Mouse (Mus musculus) embryonic facial prominence, embryonic 11.5 days (tissue): ENCODE results near the gene C1qtnf1. TPM values are rescaled to one million over a fixed set of nuclear protein-coding genes. Genes with fewer than 3 reads are reported as not detected.

Experiments used
- ATAC-seq: fragments of 200-750 bp; cut with Nextera tagmentation; replicated peaks from 2 replicates; pipeline ENCODE4 v1.8.0; 2017; ENCODE audit warnings: low read depth; ENCODE audit not compliant: insufficient number of reproducible peaks, low FRiP score, low TSS enrichment
- DNase-seq: peaks from one replicate; pipeline ENCODE4 v3.0.0-alpha.2; 2015; ENCODE audit warnings: low spot score
- H3K27ac ChIP-seq: fragments of 300-500 bp; sonication (generic); replicated peaks from 2 replicates; pipeline ENCODE4 v1.5.1; 2014; ENCODE audit warnings: mild to moderate bottlenecking, low read depth, low read length, control low read depth
- H3K27me3 ChIP-seq: fragments of 300-500 bp; sonication (generic); 2 replicates; pipeline ENCODE4 v1.6.1; 2014; ENCODE audit warnings: mild to moderate bottlenecking, low read length, moderate library complexity, mixed read lengths; ENCODE audit not compliant: control insufficient read depth, insufficient read depth
- H3K36me3 ChIP-seq: fragments of 300-500 bp; sonication (generic); replicated peaks from 2 replicates; pipeline ENCODE4 v1.6.1; 2014; ENCODE audit warnings: low read depth, mild to moderate bottlenecking, low read length, moderate library complexity, mixed read lengths; ENCODE audit not compliant: control insufficient read depth, insufficient read depth
- H3K4me1 ChIP-seq: fragments of 300-500 bp; sonication (generic); 2 replicates; pipeline ENCODE4 v1.6.1; 2014; ENCODE audit warnings: low read length, mixed read lengths; ENCODE audit not compliant: control insufficient read depth, insufficient read depth
- H3K4me2 ChIP-seq: fragments of 300-500 bp; sonication (generic); 2 replicates; pipeline ENCODE4 v1.6.1; 2014; ENCODE audit warnings: low read depth, mild to moderate bottlenecking, control low read depth, low read length, moderate library complexity
- H3K4me3 ChIP-seq: fragments of 300-500 bp; sonication (generic); 2 replicates; pipeline ENCODE4 v1.5.1; 2014; ENCODE audit warnings: low read depth, low read length, control low read depth
- H3K9ac ChIP-seq: fragments of 300-500 bp; sonication (generic); replicated peaks from 2 replicates; pipeline ENCODE4 v1.6.1; 2014; ENCODE audit warnings: mild to moderate bottlenecking, control low read depth, low read length
- H3K9me3 ChIP-seq: fragments of 300-500 bp; sonication (generic); replicated peaks from 2 replicates; pipeline ENCODE4 v1.6.1; 2016; ENCODE audit warnings: mild to moderate bottlenecking, low read length, inconsistent platforms, mixed read lengths; ENCODE audit not compliant: control insufficient read depth
- WGBS: fragments of 180-500 bp; shearing (Covaris S2); extraction: QIAGEN DNeasy Blood & Tissue Kit; methylation state at CpG from one replicate; pipeline ENCODE4 v1.1.7; 2014; 5-methylcytosine and 5-hydroxymethylcytosine counted together
- polyA plus RNA-seq: library from polyadenylated mRNA; unstranded; fragments of >200 nt; fragmentation: Nextera tagmentation; extraction: Ambion mirVana; gene quantifications from 2 replicates; pipeline ENCODE4 v1.2.1, GENCODE M21; 2014

Gene C1qtnf1
- polyA plus RNA-seq, 1 experiment from 2014 or later: 5.0 TPM

DNA sequence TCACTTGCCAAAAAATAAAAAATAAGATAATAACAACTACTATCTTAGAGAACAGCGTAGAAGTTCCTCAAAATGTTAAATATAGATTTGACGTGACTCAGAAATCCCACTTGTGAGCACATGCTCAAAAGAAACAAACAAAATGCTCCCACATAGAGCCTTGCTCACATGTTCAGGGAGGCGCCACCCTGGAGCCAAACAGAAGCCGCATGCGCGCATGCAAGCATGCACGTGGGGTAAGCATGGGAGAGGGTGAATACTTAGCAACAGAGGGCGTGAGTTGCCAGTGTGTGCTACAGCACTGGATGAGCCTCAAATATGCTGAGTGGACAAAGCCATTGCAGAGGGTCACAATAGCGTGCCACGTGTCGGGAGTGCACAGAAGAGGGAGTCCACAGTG is 28.9 kb downstream of the C1qtnf1 start:
- Histone ChIP-seq H3K9ac (no peak overlapping the region), H3K4me1 (no peaks in the 10 kb centered on the region), H3K4me2 (no peak overlapping the region), H3K27ac (no peak overlapping the region), H3K4me3 (no peak overlapping the region), H3K27me3 (no peaks in the 10 kb centered on the region), H3K9me3 (no peaks in the 10 kb centered on the region), H3K36me3 (no peaks in the 10 kb centered on the region)
- WGBS: 82% methylated on average over 11 of the region's 11 CpGs
- DNase-seq (no peak), ATAC-seq (no peak)

DNA sequence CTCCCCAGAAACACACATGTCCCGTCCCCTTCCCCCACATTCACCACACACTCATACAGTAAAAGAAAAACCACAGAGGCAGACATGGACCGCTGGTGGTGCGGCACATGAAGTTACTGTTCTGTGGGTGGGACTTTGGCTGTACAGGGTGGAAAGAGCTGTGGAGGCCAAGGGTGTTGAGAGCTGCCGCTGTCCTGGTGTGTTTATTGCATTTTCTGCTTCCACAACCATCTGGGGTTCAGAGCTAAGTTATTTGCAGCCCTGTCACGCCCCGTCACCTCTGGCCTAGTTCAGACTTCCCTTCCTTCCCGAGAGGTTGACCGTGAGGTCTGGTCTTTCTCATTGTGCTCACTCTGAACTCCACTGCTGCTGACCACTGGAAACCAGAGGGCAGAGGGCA is 31.0 kb downstream of the C1qtnf1 start:
- DNase-seq: no peak
- H3K9me3 ChIP-seq: no peaks in the 10 kb centered on the region
- no peak overlapping the region for H3K27ac ChIP-seq
- no peak for ATAC-seq
- H3K36me3 ChIP-seq: no peaks in the 10 kb centered on the region
- 40% methylated on average over 8 of the region's 8 CpGs for WGBS
- H3K27me3 ChIP-seq: no peaks in the 10 kb centered on the region
- no peak overlapping the region for H3K4me2 ChIP-seq
- no peak overlapping the region for H3K4me3 ChIP-seq
- no peak overlapping the region for H3K9ac ChIP-seq
- H3K4me1 ChIP-seq: no peaks in the 10 kb centered on the region

DNA sequence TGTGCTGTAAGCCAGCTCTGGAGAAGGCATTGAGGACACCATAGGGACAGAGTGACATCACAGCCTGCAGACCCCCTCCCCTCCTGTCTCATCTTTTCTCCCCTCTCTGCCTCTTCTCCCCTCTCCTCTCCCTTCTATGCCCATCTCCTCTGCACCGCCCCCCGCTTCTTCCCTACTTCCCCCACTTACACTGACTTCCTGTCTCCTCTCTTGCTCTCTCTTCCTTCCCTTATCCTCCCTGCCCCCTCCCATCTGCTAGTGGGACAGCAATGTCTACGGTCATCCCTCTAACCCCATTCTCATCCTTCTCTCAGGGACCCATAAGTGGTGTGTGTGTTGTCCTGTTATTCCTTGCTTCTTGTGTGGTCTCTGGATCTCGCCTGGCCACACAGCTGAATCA is 31.5 kb downstream of the C1qtnf1 start:
- WGBS: 66% methylated on average over 4 of the region's 4 CpGs
- no peak for ATAC-seq
- no peak overlapping the region for H3K4me2 ChIP-seq

DNA sequence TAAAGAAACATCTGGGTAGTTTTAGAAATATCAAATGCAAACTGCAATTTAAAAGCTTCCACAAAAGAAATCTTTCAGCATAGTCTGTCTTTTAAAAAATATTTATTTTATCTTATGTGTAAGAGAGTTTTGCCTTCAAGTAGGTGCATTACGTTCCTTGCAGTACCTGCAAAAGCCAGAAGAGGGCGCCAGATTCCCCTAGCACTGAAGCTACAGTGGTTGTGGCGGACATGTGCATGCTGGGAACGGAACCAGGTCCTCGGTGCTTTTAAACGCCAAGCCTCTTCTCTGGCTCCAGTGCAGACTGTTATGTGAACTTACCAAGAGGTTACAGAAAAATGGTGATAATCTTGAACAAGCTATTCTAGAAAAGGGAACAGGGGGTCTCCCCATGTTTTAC is 32.3 kb downstream of the C1qtnf1 start:
- H3K9me3 ChIP-seq: no peaks in the 10 kb centered on the region
- ATAC-seq (no peak), DNase-seq (no peak)
- no peaks in the 10 kb centered on the region for H3K36me3 ChIP-seq
- no peak overlapping the region for H3K4me2 ChIP-seq
- no peak overlapping the region for H3K4me3 ChIP-seq
- no peak overlapping the region for H3K27ac ChIP-seq
- WGBS: 54% methylated on average over 6 of the region's 6 CpGs
- H3K9ac ChIP-seq: no peak overlapping the region
- H3K27me3 ChIP-seq: no peaks in the 10 kb centered on the region
- H3K4me1 ChIP-seq: no peaks in the 10 kb centered on the region

More for the DNA sequence above, 31.5 kb downstream of the C1qtnf1 start:
- no peaks in the 10 kb centered on the region for H3K9me3 ChIP-seq
- H3K4me1 ChIP-seq: no peaks in the 10 kb centered on the region
- no peaks in the 10 kb centered on the region for H3K36me3 ChIP-seq
- no peak overlapping the region for H3K27ac ChIP-seq
- no peak overlapping the region for H3K9ac ChIP-seq
- DNase-seq: no peak
- H3K27me3 ChIP-seq: no peaks in the 10 kb centered on the region
- no peak overlapping the region for H3K4me3 ChIP-seq

DNA sequence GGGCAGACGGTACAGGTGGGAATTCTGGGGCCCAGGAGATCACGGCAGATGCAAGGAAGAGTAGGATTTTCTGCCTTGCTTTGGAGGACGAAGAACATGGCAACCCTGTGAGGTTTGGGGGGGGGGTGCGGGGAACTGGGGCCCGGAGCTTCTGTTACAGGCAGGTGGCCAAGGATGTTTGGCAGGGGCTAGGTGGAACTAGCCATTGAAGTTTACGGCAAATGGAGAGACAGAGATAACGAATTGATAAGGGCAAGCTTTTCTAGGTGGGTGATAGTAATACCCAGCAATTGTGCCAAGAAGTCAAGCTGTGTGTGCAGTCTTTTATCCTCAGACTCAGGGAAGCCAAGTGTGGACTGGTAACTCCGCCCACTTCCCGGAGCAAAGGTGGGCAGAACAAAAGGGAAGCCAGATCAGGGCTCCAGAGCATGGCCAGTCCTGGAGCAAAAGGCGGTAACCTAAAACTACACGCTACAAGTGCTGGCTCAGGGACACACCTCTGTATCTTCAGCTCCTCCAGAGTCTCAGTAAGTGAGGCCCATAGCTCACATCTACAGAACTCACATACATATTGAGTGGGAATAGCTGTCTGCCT is 39.5 kb downstream of the C1qtnf1 start:
- ATAC-seq (no peak), DNase-seq (no peak)
- Histone ChIP-seq H3K9me3 (no peaks in the 10 kb centered on the region), H3K9ac (no peak overlapping the region), H3K27me3 (no peaks in the 10 kb centered on the region), H3K27ac (no peak overlapping the region), H3K4me1 (no peaks in the 10 kb centered on the region), H3K36me3 (no peaks in the 10 kb centered on the region), H3K4me3 (no peak overlapping the region), H3K4me2 (no peak overlapping the region)
- 62% methylated on average over 11 of the region's 11 CpGs for WGBS

DNA sequence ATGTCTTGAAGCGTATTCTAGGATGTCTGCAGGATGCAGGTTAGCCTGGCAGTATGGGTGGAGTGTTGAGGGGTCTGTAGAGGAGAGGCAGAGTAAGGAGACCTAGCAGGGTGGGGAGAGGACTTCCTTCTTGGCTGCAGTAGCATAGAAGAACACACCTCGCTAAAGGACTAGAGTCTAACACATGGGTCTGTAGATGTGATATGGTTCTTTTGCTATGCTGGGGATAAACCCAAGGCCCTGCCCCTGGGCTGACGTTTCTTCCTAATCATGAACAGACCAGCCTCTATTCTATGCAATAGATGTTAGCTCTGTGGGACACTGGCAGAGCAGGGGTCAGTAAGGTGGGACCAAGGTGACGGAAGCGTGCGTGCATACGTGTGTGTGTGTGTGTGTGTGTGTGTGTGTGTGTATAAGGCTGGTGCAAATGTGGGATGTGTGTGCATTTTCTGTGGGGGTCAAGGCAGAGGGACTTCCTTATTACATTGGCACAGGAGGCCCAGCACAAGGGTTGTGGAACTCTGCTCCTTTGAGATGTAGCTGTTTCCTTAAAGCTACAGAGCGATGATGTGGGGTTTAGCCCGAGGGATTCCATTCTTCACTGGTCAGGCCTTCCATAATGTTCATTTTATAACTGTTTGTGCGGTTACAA is 41.6 kb downstream of the C1qtnf1 start:
- Histone ChIP-seq H3K9ac (no peak overlapping the region), H3K9me3 (no peaks in the 10 kb centered on the region), H3K4me1 (no peaks in the 10 kb centered on the region), H3K4me2 (no peak overlapping the region), H3K4me3 (no peak overlapping the region), H3K27me3 (no peaks in the 10 kb centered on the region), H3K36me3 (no peaks in the 10 kb centered on the region), H3K27ac (no peak overlapping the region)
- ATAC-seq: no peak
- DNase-seq: no peak
- WGBS: 78% methylated on average over 10 of the region's 10 CpGs

DNA sequence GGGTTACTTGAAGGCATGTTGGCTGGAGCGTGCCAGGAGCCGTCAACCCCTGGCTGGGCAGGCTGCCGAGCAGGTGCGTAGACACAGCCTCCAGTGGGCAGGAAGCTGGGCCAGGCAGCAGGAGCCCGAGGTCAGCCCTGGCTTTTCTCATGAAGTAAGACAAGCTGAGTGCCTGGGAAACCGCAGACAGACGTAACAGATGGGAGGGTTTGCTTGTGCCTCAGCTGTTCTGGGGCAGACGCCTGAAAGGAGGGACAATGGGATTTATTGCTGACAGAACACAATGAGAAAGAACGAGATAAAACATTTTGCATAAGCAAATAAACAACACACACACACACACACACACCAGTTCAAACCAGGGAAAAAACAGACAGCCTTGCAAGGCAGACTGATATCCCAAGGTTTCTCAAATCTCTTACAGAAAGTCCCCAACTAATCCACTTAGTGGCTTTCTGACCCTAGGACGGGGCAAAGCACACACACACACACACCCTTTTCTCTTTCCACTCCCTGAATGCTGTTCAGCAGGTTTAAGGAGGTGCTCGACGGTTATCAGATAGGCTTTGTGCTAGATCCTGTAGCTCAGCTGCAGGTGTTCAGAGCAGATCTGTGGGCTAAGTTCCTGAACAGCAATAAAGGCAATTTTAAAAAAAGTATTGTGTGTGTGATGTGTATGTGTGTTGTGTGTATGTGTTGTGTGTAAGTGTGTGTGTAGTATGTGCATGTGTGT is 42.4 kb downstream of the C1qtnf1 start:
- no peaks in the 10 kb centered on the region for H3K36me3 ChIP-seq
- H3K9ac ChIP-seq: no peak overlapping the region
- no peak for DNase-seq
- no peak overlapping the region for H3K4me2 ChIP-seq
- H3K4me3 ChIP-seq: no peak overlapping the region
- no peaks in the 10 kb centered on the region for H3K9me3 ChIP-seq
- no peak for ATAC-seq
- no peaks in the 10 kb centered on the region for H3K4me1 ChIP-seq
- WGBS: 50% methylated on average over 12 of the region's 12 CpGs
- H3K27me3 ChIP-seq: no peaks in the 10 kb centered on the region
- no peak overlapping the region for H3K27ac ChIP-seq

DNA sequence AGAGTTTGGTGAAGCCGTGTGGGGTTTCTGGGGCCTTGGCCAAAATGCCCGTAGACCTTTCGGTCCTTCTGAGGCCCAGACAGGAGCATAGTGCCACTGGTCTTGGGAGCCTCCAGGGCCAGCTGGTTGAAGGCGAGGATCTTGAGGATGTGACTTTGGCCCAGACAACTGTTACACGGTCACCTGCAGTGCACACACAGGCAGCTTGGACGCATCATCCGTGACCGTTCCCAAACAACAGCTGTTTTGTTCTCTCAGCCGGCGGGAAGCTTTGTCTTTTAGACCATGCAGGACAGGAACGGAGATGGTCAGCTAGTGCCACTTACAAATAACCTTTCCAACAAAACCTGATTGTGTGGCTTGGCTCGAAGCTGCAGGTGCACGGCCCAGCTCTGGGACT is 43.7 kb downstream of the C1qtnf1 start:
- Histone ChIP-seq H3K27ac (no peak overlapping the region), H3K4me3 (no peak overlapping the region), H3K4me1 (no peaks in the 10 kb centered on the region), H3K27me3 (no peaks in the 10 kb centered on the region), H3K9ac (no peak overlapping the region), H3K9me3 (no peaks in the 10 kb centered on the region), H3K36me3 (no peaks in the 10 kb centered on the region), H3K4me2 (no peak overlapping the region)
- ATAC-seq: no peak
- 64% methylated on average over 13 of the region's 13 CpGs for WGBS
- DNase-seq: no peak
